Mouse (Mus musculus) heart, postnatal 0 days (tissue): ENCODE results near the gene Itpripl2.

Experiments used
- CTCF ChIP-seq: IDR thresholded peaks from 2 replicates; pipeline ENCODE4 v1.5.1; 2016; ENCODE audit warnings: antibody characterized with exemption, control low read depth, low read depth
- EP300 ChIP-seq: IDR thresholded peaks from 2 replicates; pipeline ENCODE4 v1.6.1; 2016; ENCODE audit warnings: antibody characterized with exemption, low read depth

- TF ChIP-seq CTCF, result no peak
- TF ChIP-seq EP300, result no peak
These were observed 16.8 kb upstream of the Itpripl2 start for GRCm38 (mm10) chr7:118508556-118508955.
